Mouse (Mus musculus) heart, postnatal 0 days (tissue): Measurements from ENCODE around the gene Olfr689.

ENCODE experiments used
- CTCF ChIP-seq: IDR thresholded peaks from 2 replicates; pipeline ENCODE4 v1.5.1; 2016; ENCODE audit warnings: antibody characterized with exemption, control low read depth, low read depth
- EP300 ChIP-seq: IDR thresholded peaks from 2 replicates; pipeline ENCODE4 v1.6.1; 2016; ENCODE audit warnings: antibody characterized with exemption, low read depth

GRCm38 (mm10) chr7:105334004-105334403, 23.0 kb downstream of the Olfr689 start, which contains the start of gene Olfr690:
- no peak for TF ChIP-seq CTCF
- no peak for TF ChIP-seq EP300
